Mouse (Mus musculus) intestine, embryonic 16.5 days (tissue): Measurements from ENCODE around the gene Slc26a1. TPM values are rescaled to one million over a fixed set of nuclear protein-coding genes. Genes with fewer than 3 reads are reported as not detected.

Source experiments
- ATAC-seq: fragments of 200-750 bp; cut with Nextera tagmentation; 2 replicates; pipeline ENCODE4 v1.8.0; 2017; ENCODE audit warnings: moderate TSS enrichment, moderate library complexity
- H3K27ac ChIP-seq: fragments of 300-500 bp; sonication (generic); 2 replicates; pipeline ENCODE4 v1.5.1; 2014; ENCODE audit warnings: mild to moderate bottlenecking, low read length
- H3K27me3 ChIP-seq: fragments of 300-500 bp; sonication (generic); replicated peaks from 2 replicates; pipeline ENCODE4 v1.6.1; 2014; ENCODE audit warnings: low read length, control low read depth, mixed read lengths; ENCODE audit not compliant: control insufficient read depth, insufficient read depth
- H3K36me3 ChIP-seq: fragments of 300-500 bp; sonication (generic); 2 replicates; pipeline ENCODE4 v1.6.1; 2014; ENCODE audit warnings: low read length, control low read depth; ENCODE audit not compliant: control insufficient read depth, insufficient read depth
- H3K4me1 ChIP-seq: fragments of 300-500 bp; sonication (generic); 2 replicates; pipeline ENCODE4 v1.6.1; 2014; ENCODE audit warnings: low read length, control low read depth, mixed read lengths; ENCODE audit not compliant: control insufficient read depth, insufficient read depth
- H3K4me2 ChIP-seq: fragments of 300-500 bp; sonication (generic); 2 replicates; pipeline ENCODE4 v1.6.1; 2014; ENCODE audit warnings: low read depth, low read length, control low read depth
- H3K4me3 ChIP-seq: fragments of 300-500 bp; sonication (generic); 2 replicates; pipeline ENCODE4 v1.5.1; 2014; ENCODE audit warnings: mild to moderate bottlenecking, low read length
- H3K9ac ChIP-seq: fragments of 300-500 bp; sonication (generic); 2 replicates; pipeline ENCODE4 v1.6.1; 2014; ENCODE audit warnings: low read depth, low read length
- H3K9me3 ChIP-seq: fragments of 300-500 bp; sonication (generic); 2 replicates; pipeline ENCODE4 v1.6.1; 2016; ENCODE audit warnings: low read length, control low read depth; ENCODE audit not compliant: control insufficient read depth
- WGBS: fragments of 180-500 bp; shearing (Covaris S2); extraction: QIAGEN DNeasy Blood & Tissue Kit; methylation state at CpG from one replicate; pipeline ENCODE4 v1.1.7; 2014; 5-methylcytosine and 5-hydroxymethylcytosine counted together
- polyA plus RNA-seq: library from polyadenylated mRNA; unstranded; fragments of >200 nt; fragmentation: Nextera tagmentation; extraction: Ambion mirVana; gene quantifications from 2 replicates; pipeline ENCODE4 v1.2.1, GENCODE M21; 2015

The Slc26a1 gene
- polyA plus RNA-seq = 8.0 and 9.7 TPM in 2 replicates

DNA sequence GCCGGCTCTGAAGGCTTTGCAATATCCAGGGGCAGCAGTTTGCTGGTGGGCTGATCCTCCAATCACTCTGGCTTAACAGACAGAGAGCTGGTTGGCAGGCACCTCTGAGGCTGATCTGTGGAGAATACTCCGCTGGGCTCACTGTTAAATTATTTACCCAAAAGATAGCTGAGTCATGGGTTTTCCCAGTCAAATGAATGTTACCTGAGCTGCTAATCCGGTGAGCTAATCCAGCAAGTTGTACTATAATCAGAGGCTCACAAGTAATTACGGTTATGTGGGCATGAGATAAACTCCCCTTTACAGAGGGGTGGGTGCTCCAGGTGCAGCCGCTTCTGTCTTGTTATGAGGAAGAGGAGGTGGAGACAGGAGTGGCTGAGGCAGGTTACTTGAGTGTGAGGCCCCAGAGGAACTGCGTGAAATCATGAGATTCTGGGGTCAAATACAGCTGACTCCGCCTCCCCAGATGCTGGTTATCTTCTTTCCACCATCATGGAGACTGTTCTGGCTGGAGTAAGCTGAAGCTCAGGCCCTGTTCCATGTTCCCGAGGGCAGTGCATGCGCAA is at the start of gene Slc26a1:
TSS of gene Slc26a1 (minus strand) at position 319 of the 566 bp plus-strand sequence.
- peaks cover 16% of the 10 kb centered on the region for H3K4me1 ChIP-seq
- 0 out of 2 replicates have a peak within 1 kb of the TSS, but pooled peaks have one; percentile 2 for H3K4me3 ChIP-seq
- peak; percentile 75 for ATAC-seq
- H3K27me3 ChIP-seq = no peaks in the 10 kb centered on the region
- no peaks in the 10 kb centered on the region for H3K9me3 ChIP-seq
- no peak within 1 kb of the TSS for H3K9ac ChIP-seq
- peak within 1 kb of the TSS; percentile 65 for H3K27ac ChIP-seq
- WGBS = 54% methylated on average over 9 of the region's 9 CpGs
- peak within 1 kb of the TSS; percentile 15; the same call in 1 of the 2 replicates for H3K4me2 ChIP-seq
- peaks cover 8% of the 10 kb centered on the region for H3K36me3 ChIP-seq

DNA sequence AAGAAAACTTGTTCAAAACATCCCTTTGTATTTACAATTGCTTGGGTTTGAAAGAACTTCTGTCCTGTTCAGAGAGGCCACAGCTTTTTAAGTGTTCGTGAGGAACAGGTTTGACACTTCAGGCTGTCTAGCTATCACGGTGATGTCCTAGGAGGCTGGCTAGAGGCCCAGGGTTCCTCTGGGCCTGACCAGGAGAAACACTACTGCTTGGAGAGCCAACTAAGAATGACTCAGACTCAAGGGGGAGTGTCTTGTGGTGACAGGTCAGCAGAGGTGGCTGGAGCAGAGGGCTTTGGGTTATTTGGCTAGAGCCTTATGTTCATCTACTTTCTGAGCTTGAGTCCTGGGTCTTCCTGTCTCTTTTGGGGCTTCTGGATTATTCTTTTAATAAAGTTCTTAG is 48.6 kb upstream of the Slc26a1 start:
- Histone ChIP-seq H3K9me3 (no peaks in the 10 kb centered on the region), H3K4me2 (no peak overlapping the region), H3K4me1 (no peaks in the 10 kb centered on the region), H3K27me3 (no peaks in the 10 kb centered on the region), H3K27ac (no peak overlapping the region), H3K4me3 (no peak overlapping the region), H3K9ac (no peak overlapping the region), H3K36me3 (no peaks in the 10 kb centered on the region)
- ATAC-seq = no peak
- 67% methylated on average over 2 of the region's 2 CpGs for WGBS

DNA sequence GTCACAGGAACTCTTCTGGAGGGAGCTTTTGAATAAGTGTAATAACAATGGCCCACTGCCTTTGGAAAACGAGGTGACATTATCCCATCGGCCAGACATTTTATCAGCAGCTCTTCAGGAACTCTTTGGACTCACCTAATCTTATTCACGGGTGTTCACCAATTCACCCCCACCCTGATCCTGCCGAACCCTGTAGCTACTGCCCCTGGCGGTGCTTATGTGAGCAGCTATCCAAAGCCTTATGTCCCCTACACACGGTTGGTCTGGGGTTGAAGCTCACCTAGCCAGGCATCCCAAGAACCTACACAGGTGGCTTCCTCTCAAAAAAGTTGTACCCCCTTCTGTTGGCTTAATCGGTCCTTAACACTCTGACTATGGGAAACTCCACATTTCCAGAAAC is 44.4 kb upstream of the Slc26a1 start:
- Histone ChIP-seq H3K27me3 (no peaks in the 10 kb centered on the region), H3K4me3 (no peak overlapping the region), H3K36me3 (no peaks in the 10 kb centered on the region), H3K4me2 (no peak overlapping the region), H3K9ac (no peak overlapping the region), H3K4me1 (no peaks in the 10 kb centered on the region), H3K9me3 (no peaks in the 10 kb centered on the region), H3K27ac (no peak overlapping the region)
- 51% methylated on average over 7 of the region's 7 CpGs for WGBS
- no peak; the same call in 1 of the 2 replicates for ATAC-seq

DNA sequence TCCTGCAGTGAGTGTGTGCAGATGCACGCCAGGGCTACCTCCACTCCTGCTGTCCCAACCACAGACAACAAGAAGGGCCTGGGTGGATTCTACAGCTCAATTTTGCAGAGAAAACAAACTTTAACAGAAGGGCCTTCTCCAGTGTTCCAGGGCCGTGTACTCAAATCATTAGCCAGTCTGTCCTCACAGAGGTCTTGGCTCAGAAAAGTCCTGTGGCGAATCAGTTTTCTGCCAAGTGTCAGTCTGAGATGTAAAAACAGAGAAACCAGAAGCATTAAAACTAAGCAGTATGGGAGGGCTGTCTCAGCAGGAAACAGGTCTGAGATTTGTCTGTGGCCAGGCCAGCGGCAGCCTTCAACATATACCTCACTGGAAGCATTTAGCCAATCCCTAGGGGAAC is 42.7 kb upstream of the Slc26a1 start:
- H3K9ac ChIP-seq = no peak overlapping the region
- H3K27ac ChIP-seq = no peak overlapping the region
- H3K4me1 ChIP-seq = peaks cover 10% of the 10 kb centered on the region
- H3K4me3 ChIP-seq = no peak overlapping the region
- no peak for ATAC-seq
- H3K36me3 ChIP-seq = no peaks in the 10 kb centered on the region
- no peak overlapping the region for H3K4me2 ChIP-seq
- H3K27me3 ChIP-seq = no peaks in the 10 kb centered on the region
- WGBS = 53% methylated on average over 4 of the region's 4 CpGs
- no peaks in the 10 kb centered on the region for H3K9me3 ChIP-seq

DNA sequence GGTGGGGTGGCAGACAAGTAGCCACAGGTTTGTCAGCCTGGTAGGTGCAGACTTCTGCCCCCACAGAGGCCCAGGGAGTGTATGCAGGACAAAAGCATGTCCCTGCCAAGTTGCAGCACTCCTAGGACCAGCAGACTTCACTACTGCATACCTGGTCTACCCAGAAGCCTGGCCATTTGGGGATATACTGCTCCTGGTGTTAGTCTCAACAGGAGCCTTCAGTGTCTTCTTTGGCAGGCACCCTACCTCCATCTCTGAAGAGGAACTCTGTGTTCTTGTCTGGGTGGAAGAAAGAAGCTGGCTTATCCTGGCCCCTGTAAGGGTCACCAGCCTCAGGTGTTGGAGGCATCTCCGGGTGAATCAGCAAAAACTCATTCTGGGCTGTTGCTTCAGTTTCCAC is 40.6 kb upstream of the Slc26a1 start:
- ATAC-seq = no peak
- no peak overlapping the region for H3K27ac ChIP-seq
- peaks cover 10% of the 10 kb centered on the region for H3K4me1 ChIP-seq
- WGBS = 84% methylated on average over 1 of the region's 1 CpGs
- H3K4me2 ChIP-seq = no peak overlapping the region
- H3K4me3 ChIP-seq = no peak overlapping the region
- H3K36me3 ChIP-seq = no peaks in the 10 kb centered on the region
- H3K9ac ChIP-seq = no peak overlapping the region
- no peaks in the 10 kb centered on the region for H3K27me3 ChIP-seq
- no peaks in the 10 kb centered on the region for H3K9me3 ChIP-seq

DNA sequence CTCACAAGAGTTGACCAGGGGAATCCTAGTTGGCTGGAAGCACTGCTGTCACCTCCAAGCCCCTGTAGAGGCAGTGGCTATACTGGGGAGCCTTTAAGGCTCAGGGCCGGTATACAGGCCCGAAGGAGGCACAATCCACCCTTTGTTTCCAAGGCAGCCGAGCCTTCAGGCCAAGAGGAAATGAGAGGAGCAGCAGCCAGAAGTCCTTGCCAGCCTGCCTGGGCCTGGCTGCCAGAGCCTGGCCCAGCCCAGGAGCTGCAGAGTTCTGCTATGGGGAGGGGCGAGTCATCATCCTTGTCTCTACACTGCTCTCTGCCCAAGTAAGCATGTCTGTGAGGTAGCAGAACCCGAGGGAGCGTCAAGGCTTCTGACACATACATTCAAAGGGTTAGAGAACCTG is 38.8 kb upstream of the Slc26a1 start:
- peak; percentile 71 for ATAC-seq
- no peaks in the 10 kb centered on the region for H3K36me3 ChIP-seq
- peaks cover 11% of the 10 kb centered on the region for H3K4me1 ChIP-seq
- no peaks in the 10 kb centered on the region for H3K27me3 ChIP-seq
- 45% methylated on average over 6 of the region's 6 CpGs for WGBS
- no peak overlapping the region for H3K4me3 ChIP-seq
- H3K27ac ChIP-seq = no peak overlapping the region
- H3K9ac ChIP-seq = 0 out of 2 replicates have a peak overlapping the region, but pooled peaks have one; percentile 12
- no peaks in the 10 kb centered on the region for H3K9me3 ChIP-seq
- H3K4me2 ChIP-seq = no peak overlapping the region

DNA sequence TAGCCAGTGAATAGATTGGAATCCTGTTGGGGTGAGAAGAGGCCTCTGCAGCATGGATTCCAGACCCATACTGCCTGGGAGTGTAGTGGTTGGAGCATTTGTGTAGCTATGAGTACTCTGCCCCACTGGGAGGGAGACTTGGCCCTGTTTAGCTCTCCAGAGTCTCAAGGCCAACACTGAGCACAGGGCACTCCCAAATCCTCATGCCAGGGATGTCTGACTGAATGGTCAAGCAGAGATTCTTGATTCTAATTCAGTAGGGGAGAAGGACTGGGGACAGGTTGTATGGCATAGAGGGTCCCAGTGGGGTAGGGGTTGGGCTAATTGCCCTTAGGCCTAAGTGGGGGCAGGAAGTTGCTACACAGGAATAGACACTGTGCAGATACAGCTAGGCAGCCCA is 38.3 kb upstream of the Slc26a1 start:
- no peak overlapping the region for H3K9ac ChIP-seq
- no peak for ATAC-seq
- no peak overlapping the region for H3K27ac ChIP-seq

DNA sequence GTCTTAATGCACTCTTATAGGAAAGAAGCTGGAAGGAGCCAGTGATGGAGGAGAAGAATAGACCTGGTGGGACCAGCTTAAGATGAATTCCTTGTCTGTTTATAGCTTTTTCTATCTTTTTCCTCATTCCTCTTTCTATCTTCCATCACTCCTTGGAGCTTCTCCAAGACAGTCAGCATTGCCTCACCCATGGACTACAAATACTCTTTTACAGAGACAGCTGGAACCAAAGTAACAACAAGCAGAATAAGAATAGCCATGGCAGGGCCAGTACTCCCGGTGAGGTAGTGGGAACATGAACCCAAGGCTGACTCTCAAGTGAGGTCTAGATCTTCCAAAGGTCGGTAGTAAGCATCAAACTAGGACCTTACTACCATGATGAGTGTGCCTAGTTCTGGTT is 37.7 kb upstream of the Slc26a1 start:
- no peaks in the 10 kb centered on the region for H3K36me3 ChIP-seq
- H3K9me3 ChIP-seq = no peaks in the 10 kb centered on the region
- no peak overlapping the region for H3K4me3 ChIP-seq
- H3K9ac ChIP-seq = no peak overlapping the region
- H3K27ac ChIP-seq = no peak overlapping the region
- 83% methylated on average over 2 of the region's 2 CpGs for WGBS
- H3K27me3 ChIP-seq = no peaks in the 10 kb centered on the region
- ATAC-seq = no peak
- H3K4me2 ChIP-seq = no peak overlapping the region
- peaks cover 19% of the 10 kb centered on the region for H3K4me1 ChIP-seq

More for the DNA sequence above, 38.3 kb upstream of the Slc26a1 start:
- Histone ChIP-seq H3K27me3 (no peaks in the 10 kb centered on the region), H3K36me3 (no peaks in the 10 kb centered on the region), H3K4me3 (no peak overlapping the region), H3K9me3 (no peaks in the 10 kb centered on the region), H3K4me1 (peaks cover 16% of the 10 kb centered on the region), H3K4me2 (no peak overlapping the region)

DNA sequence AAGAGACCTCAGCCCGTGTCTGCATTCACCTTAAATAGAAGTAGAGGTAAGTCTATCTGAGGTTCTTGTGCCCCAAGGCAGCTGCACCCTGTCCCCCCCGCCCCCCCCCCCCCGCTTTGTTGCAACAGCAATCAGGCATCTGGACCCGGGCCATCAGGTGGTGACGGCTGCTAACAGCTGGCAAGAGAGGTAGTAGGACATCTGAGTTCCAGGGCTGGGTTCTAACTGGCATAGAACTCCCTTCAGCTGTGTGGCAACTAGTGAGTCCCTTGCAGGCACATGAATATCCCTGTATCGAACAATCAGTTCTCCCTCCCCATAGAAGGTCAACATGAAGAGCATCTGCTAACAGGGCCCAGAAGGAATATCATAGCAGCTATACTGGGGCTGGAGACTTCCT is 36.6 kb upstream of the Slc26a1 start:
- no peak overlapping the region for H3K4me3 ChIP-seq
- H3K9me3 ChIP-seq = no peaks in the 10 kb centered on the region
- no peaks in the 10 kb centered on the region for H3K27me3 ChIP-seq
- H3K9ac ChIP-seq = no peak overlapping the region
- no peak for ATAC-seq
- peaks cover 22% of the 10 kb centered on the region for H3K4me1 ChIP-seq
- 82% methylated on average over 6 of the region's 6 CpGs for WGBS
- H3K27ac ChIP-seq = no peak overlapping the region
- H3K36me3 ChIP-seq = no peaks in the 10 kb centered on the region
- no peak overlapping the region for H3K4me2 ChIP-seq
